Mouse (Mus musculus) olfactory bulb, adult 2 months (tissue): ENCODE measurements around the gene Tmem82.

Experiments used
- CTCF ChIP-seq: fragments of 200-500 bp; IDR thresholded peaks from 2 replicates; pipeline ENCODE4 v1.5.1; 2012; ENCODE audit warnings: low read depth, mild to moderate bottlenecking, low read length, moderate library complexity; ENCODE audit not compliant: insufficient read depth
- POLR2A ChIP-seq: fragments of 200-500 bp; IDR thresholded peaks from 2 replicates; pipeline ENCODE4 v1.6.1; 2012; ENCODE audit warnings: mild to moderate bottlenecking, low read depth, low read length, moderate library complexity; ENCODE audit not compliant: insufficient read depth

DNA sequence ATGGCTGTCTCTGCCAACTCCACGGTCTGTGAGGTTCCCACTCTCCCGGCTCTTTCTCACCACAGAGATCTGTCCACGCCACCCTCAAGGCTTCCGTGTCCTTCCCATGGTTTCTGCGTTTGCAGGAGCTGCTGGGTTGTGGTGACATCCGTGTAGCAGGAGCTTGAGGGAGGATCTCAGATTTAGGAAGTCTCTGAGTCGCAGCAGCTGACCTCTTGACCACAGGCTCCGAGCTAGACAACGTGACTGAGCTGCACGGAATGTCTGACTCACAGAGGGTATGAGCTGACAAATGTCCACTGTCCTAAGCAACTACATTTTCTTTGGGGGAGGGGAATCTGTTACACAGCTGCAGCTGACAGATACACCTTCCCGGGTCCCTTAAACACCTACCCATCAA is 12.6 kb downstream of the Tmem82 start, which contains the start of gene Fblim1:
- TF ChIP-seq POLR2A (no peak), CTCF (no peak)
